Mouse (Mus musculus): Measurements from ENCODE around the gene Map1lc3b. TPM values are rescaled to one million over a fixed set of nuclear protein-coding genes. Genes with fewer than 3 reads are reported as not detected.

The Map1lc3b gene
- polyA plus RNA-seq, 1 experiment from 2014 or later = 211 TPM

DNA sequence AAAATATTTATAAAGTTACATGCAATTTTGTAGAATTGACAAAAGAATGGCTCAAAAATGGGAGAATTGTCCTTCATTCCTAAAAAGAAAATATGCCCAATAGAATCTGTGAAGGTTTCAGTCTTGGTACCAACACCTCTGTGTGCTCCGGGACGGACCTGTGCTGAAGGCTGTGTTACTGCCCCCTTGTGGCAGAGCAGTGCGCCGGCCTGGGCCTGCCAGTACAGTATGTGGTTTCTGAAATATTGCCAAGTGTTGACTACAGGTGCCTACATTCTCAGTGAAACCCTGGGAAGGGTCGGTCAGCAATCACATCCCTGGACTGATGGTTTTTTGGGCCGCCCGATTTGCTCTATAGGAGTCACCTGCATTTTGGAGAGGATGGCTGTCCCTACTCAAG, 8.7 kb downstream of the Map1lc3b start:
- H3K4me1 ChIP-seq (ENCODE audit: insufficient read depth, low read length) = no peaks in the 10 kb centered on the region
- no peak overlapping the region for H3K4me2 ChIP-seq (replicated peaks; ENCODE audit: low read depth, low read length)
- ATAC-seq (ENCODE audit: low FRiP score, low TSS enrichment) = peak; percentile 67; the same call in 1 of the 2 replicates
- H3K27ac ChIP-seq (ENCODE audit: low read length) = no peak overlapping the region
- no peak overlapping the region for H3K4me3 ChIP-seq (ENCODE audit: low read length)
- no peak overlapping the region for H3K9ac ChIP-seq (replicated peaks; ENCODE audit: low read length)
- 35% methylated on average over 7 of the region's 7 CpGs for WGBS
- no peaks in the 10 kb centered on the region for H3K27me3 ChIP-seq (ENCODE audit: insufficient read depth, low read length)
- peaks cover 67% of the 10 kb centered on the region for H3K36me3 ChIP-seq (ENCODE audit: insufficient read depth, low read length)
- H3K9me3 ChIP-seq (ENCODE audit: low read length) = no peaks in the 10 kb centered on the region

DNA sequence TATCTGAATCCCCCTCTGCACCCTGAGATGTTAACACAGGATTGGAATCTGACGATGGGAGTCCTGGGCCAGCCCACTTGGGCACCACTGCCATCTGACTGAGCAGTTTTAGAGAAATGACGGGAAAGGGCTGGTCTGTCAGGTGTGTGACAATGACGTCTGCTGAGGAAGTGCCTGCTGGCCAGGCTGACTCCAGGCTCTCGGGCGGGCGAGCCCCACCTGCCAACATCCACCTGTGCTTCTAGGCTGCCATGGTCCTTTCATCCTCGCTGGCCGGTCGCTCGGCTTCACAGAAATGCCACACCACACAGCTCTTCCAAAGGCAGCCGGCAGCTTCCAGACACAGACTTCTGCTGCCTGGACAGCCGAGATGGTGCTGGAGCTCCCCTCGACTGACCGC, 9.7 kb downstream of the Map1lc3b start:
- 86% methylated on average over 14 of the region's 14 CpGs for WGBS

DNA sequence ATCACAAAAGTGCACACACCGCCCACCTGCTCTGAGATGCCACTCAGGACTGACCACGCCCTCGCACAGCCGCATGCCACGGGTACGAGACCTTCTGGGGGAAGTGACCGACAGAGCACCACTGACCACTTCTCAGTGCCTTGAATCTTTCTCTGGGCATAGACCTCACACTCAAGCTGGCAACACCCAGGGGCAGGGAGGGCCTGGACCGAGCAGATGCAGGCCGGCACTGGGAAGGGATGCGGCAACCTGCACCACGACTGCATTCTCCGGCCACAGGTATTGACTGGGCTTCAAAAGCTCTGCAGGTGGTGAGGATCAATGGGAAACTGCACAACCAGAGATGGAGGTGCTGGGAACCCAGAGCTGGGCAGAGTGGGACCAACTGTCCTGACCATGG, 12.2 kb downstream of the Map1lc3b start:
- 0 out of 2 replicates have a peak, but pooled peaks have one; percentile 5 for ATAC-seq (ENCODE audit: low FRiP score, low TSS enrichment)
- no peaks in the 10 kb centered on the region for H3K9me3 ChIP-seq (ENCODE audit: low read length)
- no peak overlapping the region for H3K27ac ChIP-seq (ENCODE audit: low read length)
- no peak overlapping the region for H3K4me3 ChIP-seq (ENCODE audit: low read length)
- no peaks in the 10 kb centered on the region for H3K4me1 ChIP-seq (ENCODE audit: insufficient read depth, low read length)
- peaks cover 78% of the 10 kb centered on the region for H3K36me3 ChIP-seq (ENCODE audit: insufficient read depth, low read length)
- no peaks in the 10 kb centered on the region for H3K27me3 ChIP-seq (ENCODE audit: insufficient read depth, low read length)
- no peak overlapping the region for H3K9ac ChIP-seq (replicated peaks; ENCODE audit: low read length)
- 93% methylated on average over 12 of the region's 12 CpGs for WGBS
- no peak overlapping the region for H3K4me2 ChIP-seq (replicated peaks; ENCODE audit: low read depth, low read length)

More for the DNA sequence above, 9.7 kb downstream of the Map1lc3b start:
- H3K4me2 ChIP-seq (replicated peaks; ENCODE audit: low read depth, low read length) = no peak overlapping the region
- H3K27me3 ChIP-seq (ENCODE audit: insufficient read depth, low read length) = no peaks in the 10 kb centered on the region
- no peak overlapping the region for H3K9ac ChIP-seq (replicated peaks; ENCODE audit: low read length)
- H3K27ac ChIP-seq (ENCODE audit: low read length) = no peak overlapping the region
- H3K36me3 ChIP-seq (ENCODE audit: insufficient read depth, low read length) = peaks cover 71% of the 10 kb centered on the region
- no peaks in the 10 kb centered on the region for H3K9me3 ChIP-seq (ENCODE audit: low read length)
- ATAC-seq (ENCODE audit: low FRiP score, low TSS enrichment) = no peak
- H3K4me3 ChIP-seq (ENCODE audit: low read length) = no peak overlapping the region
- no peaks in the 10 kb centered on the region for H3K4me1 ChIP-seq (ENCODE audit: insufficient read depth, low read length)

DNA sequence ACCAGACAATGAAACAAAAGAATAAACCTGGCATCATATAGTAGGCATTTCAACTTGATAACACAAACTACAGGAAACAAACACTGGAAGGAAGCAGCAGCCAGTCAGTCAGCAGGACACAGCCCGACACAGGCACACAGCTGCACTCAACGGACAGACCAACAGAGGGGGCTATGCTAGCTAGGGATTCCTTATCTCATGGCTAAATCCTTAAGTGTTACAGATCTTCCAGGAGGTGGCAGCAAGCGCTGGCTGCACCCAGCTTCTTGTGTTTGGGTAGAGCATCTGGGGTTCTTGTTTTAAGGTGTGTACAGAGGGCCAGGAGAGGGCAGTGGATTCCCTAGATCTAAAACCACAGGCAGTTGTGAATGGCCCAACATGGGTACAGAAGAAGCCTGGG, 12.7 kb downstream of the Map1lc3b start:
- no peak overlapping the region for H3K27ac ChIP-seq (ENCODE audit: low read length)
- H3K4me1 ChIP-seq (ENCODE audit: insufficient read depth, low read length) = no peaks in the 10 kb centered on the region
- ATAC-seq (ENCODE audit: low FRiP score, low TSS enrichment) = peak; percentile 29; the same call in 1 of the 2 replicates
- H3K4me2 ChIP-seq (replicated peaks; ENCODE audit: low read depth, low read length) = no peak overlapping the region
- H3K4me3 ChIP-seq (ENCODE audit: low read length) = no peak overlapping the region
- 31% methylated on average over 3 of the region's 3 CpGs for WGBS
- H3K9ac ChIP-seq (replicated peaks; ENCODE audit: low read length) = no peak overlapping the region
- H3K36me3 ChIP-seq (ENCODE audit: insufficient read depth, low read length) = peaks cover 78% of the 10 kb centered on the region
- H3K9me3 ChIP-seq (ENCODE audit: low read length) = no peaks in the 10 kb centered on the region
- no peaks in the 10 kb centered on the region for H3K27me3 ChIP-seq (ENCODE audit: insufficient read depth, low read length)

DNA sequence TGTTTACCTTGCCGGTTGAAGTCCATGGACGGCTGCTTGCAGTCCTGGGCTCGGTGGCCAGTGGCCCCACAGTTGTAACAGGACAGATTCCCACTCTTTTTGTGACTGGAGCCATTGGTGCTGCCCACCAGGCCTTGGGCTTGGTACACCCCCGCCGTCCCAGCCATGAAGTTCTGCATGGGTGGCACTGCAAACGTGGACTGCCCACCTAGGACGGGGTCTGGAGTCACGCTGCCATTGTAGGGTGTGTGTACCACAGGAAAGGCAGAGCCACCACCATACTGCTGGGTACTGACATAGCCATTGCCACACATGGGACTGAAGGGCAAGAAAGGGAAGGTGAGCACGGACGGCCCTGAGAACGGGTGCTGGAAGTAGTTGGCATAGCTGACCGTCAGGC, 13.6 kb downstream of the Map1lc3b start:
- Histone ChIP-seq H3K4me2 (replicated peaks; ENCODE audit: low read depth, low read length) (no peak overlapping the region), H3K27me3 (ENCODE audit: insufficient read depth, low read length) (no peaks in the 10 kb centered on the region), H3K27ac (ENCODE audit: low read length) (no peak overlapping the region), H3K4me3 (ENCODE audit: low read length) (no peak overlapping the region), H3K9me3 (ENCODE audit: low read length) (no peaks in the 10 kb centered on the region), H3K4me1 (ENCODE audit: insufficient read depth, low read length) (no peaks in the 10 kb centered on the region), H3K36me3 (ENCODE audit: insufficient read depth, low read length) (peaks cover 83% of the 10 kb centered on the region), H3K9ac (replicated peaks; ENCODE audit: low read length) (no peak overlapping the region)
- no peak for ATAC-seq (ENCODE audit: low FRiP score, low TSS enrichment)
- WGBS = 93% methylated on average over 12 of the region's 12 CpGs

DNA sequence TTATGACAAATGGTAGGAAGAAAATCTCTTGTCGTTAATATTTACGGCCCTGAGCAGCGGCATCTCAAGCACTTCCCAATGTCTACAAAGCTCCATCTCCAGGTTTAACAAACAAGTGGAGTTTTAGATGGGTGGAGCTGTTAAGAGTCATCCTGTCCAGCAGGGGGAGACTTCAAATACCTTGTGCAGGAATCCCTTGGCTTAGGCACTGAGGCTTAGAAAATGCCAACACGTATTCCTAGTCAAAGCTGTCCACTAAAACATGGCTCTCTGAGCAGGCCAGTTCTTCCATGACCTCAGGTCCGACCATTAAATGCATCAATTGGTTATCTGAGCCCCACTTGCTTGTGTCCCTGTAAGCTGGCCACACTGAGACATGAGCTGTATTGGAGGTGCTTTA, 17.5 kb downstream of the Map1lc3b start:
- Histone ChIP-seq H3K4me2 (replicated peaks; ENCODE audit: low read depth, low read length) (no peak overlapping the region), H3K9ac (replicated peaks; ENCODE audit: low read length) (no peak overlapping the region), H3K4me3 (ENCODE audit: low read length) (no peak overlapping the region), H3K9me3 (ENCODE audit: low read length) (no peaks in the 10 kb centered on the region), H3K27me3 (ENCODE audit: insufficient read depth, low read length) (no peaks in the 10 kb centered on the region), H3K4me1 (ENCODE audit: insufficient read depth, low read length) (no peaks in the 10 kb centered on the region), H3K27ac (ENCODE audit: low read length) (no peak overlapping the region), H3K36me3 (ENCODE audit: insufficient read depth, low read length) (peaks cover 85% of the 10 kb centered on the region)
- no peak for ATAC-seq (ENCODE audit: low FRiP score, low TSS enrichment)
- WGBS = 85% methylated on average over 5 of the region's 5 CpGs

DNA sequence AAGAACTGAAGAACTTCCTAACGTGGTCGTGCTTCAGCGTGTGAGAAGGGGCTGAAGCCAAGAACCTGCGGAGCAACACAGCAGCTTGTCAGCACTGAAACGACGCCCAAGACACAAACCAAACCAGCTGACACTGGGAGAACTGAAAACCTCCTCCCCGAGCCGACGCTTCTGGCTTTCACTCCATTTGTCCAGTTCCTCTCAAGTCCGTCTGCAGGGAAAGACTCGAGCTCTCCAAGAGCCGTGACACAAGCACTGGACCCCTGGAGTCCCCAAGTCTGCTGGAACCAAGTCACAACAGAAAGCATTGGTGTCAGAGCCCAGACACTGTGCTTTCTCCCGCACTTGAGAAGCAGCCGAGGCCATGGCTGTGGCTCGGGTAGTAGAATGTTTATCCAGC, 19.1 kb downstream of the Map1lc3b start:
- ATAC-seq (ENCODE audit: low FRiP score, low TSS enrichment) = no peak
- H3K27me3 ChIP-seq (ENCODE audit: insufficient read depth, low read length) = no peaks in the 10 kb centered on the region
- H3K4me3 ChIP-seq (ENCODE audit: low read length) = no peak overlapping the region
- 86% methylated on average over 15 of the region's 15 CpGs for WGBS
- no peak overlapping the region for H3K9ac ChIP-seq (replicated peaks; ENCODE audit: low read length)
- H3K4me2 ChIP-seq (replicated peaks; ENCODE audit: low read depth, low read length) = no peak overlapping the region
- no peaks in the 10 kb centered on the region for H3K9me3 ChIP-seq (ENCODE audit: low read length)
- peaks cover 73% of the 10 kb centered on the region for H3K36me3 ChIP-seq (ENCODE audit: insufficient read depth, low read length)
- no peak overlapping the region for H3K27ac ChIP-seq (ENCODE audit: low read length)
- H3K4me1 ChIP-seq (ENCODE audit: insufficient read depth, low read length) = no peaks in the 10 kb centered on the region

DNA sequence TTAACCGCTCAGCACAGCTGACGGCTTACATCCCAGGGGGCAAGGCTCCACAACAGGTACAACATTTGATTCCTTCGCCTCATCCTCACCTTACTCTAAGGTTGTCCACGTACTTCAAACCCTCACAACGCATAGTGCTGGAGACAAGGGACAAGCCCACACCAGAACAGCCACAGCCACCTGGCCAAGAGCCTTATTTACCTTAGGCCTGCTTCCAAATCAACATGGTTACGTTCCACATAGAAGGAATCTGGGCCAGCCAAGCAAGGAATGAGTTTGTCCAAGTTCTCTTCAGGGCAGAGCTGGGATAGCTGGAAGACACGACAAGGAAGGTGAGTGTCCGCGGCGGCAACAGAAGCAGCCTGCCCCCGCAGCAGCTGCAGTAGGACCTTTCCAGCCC, 19.8 kb downstream of the Map1lc3b start:
- H3K4me1 ChIP-seq (ENCODE audit: insufficient read depth, low read length) = no peaks in the 10 kb centered on the region
- no peak for ATAC-seq (ENCODE audit: low FRiP score, low TSS enrichment)
- 96% methylated on average over 11 of the region's 11 CpGs for WGBS
- H3K27me3 ChIP-seq (ENCODE audit: insufficient read depth, low read length) = no peaks in the 10 kb centered on the region
- no peak overlapping the region for H3K9ac ChIP-seq (replicated peaks; ENCODE audit: low read length)
- H3K4me3 ChIP-seq (ENCODE audit: low read length) = no peak overlapping the region
- no peak overlapping the region for H3K4me2 ChIP-seq (replicated peaks; ENCODE audit: low read depth, low read length)
- H3K36me3 ChIP-seq (ENCODE audit: insufficient read depth, low read length) = peaks cover 66% of the 10 kb centered on the region
- H3K27ac ChIP-seq (ENCODE audit: low read length) = no peak overlapping the region
- no peaks in the 10 kb centered on the region for H3K9me3 ChIP-seq (ENCODE audit: low read length)

DNA sequence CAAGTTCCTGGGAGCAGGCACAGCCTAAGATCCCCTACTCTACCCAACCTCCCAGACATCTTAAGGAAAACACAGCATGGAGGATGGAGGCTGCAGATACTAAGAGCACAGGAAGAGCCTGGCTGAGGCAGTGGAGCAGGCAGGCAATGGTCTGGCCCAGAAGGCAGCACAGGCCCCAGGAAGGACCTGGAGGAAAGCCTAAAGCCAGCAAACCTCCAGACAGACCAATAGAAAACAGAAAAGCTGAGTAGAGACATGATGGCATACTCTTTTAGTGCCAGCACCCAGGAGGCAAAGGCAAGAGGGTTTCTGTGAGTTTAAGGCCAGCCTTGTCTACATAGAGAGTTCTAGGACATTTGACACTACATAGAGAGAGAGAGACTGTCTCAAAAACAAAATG, 23.3 kb downstream of the Map1lc3b start:
- Histone ChIP-seq H3K27ac (ENCODE audit: low read length) (no peak overlapping the region), H3K27me3 (ENCODE audit: insufficient read depth, low read length) (no peaks in the 10 kb centered on the region), H3K4me1 (ENCODE audit: insufficient read depth, low read length) (peaks cover 6% of the 10 kb centered on the region), H3K9ac (replicated peaks; ENCODE audit: low read length) (no peak overlapping the region), H3K4me2 (replicated peaks; ENCODE audit: low read depth, low read length) (no peak overlapping the region), H3K36me3 (ENCODE audit: insufficient read depth, low read length) (peaks cover 58% of the 10 kb centered on the region), H3K9me3 (ENCODE audit: low read length) (no peaks in the 10 kb centered on the region), H3K4me3 (ENCODE audit: low read length) (no peak overlapping the region)
- ATAC-seq (ENCODE audit: low FRiP score, low TSS enrichment) = no peak

DNA sequence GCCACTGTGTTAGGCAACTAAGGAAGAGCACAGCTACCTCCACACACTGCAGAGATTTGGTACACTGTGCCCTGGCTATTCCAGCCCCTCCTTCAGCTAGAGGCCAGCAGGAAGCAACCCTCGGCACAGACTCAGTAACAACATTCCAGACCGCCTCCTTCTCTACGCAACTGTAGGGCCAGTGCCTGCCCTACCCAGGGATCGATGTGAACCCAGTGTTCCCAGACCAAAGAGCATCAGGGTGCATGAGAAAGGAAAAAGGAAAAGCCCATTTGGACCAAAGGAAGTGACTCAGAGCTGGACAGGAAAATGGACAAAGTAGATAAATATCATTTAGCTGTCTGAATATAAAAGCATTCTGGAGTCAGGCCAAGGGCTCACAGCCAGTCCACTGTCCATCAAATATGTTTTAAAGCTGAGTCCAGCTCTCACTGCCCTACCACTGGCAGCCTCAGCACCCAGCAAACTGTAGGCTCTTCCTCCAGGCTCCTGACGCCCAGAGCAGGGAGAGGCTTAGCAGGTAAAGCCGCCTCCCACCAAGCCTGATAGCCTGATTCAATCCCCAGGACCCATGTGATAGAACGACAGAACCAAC, 29.3 kb downstream of the Map1lc3b start:
- ATAC-seq (ENCODE audit: low FRiP score, low TSS enrichment) = peak; percentile 85
- H3K27me3 ChIP-seq (ENCODE audit: insufficient read depth, low read length) = no peaks in the 10 kb centered on the region
- peaks cover 35% of the 10 kb centered on the region for H3K4me1 ChIP-seq (ENCODE audit: insufficient read depth, low read length)
- peak overlapping the region; percentile 85 for H3K27ac ChIP-seq (ENCODE audit: low read length)
- peaks cover 29% of the 10 kb centered on the region; the same call in 1 of the 2 replicates for H3K36me3 ChIP-seq (ENCODE audit: insufficient read depth, low read length)
- WGBS = 40% methylated on average over 7 of the region's 7 CpGs
- H3K4me3 ChIP-seq (ENCODE audit: low read length) = no peak overlapping the region
- no peak overlapping the region for H3K9ac ChIP-seq (replicated peaks; ENCODE audit: low read length)
- no peaks in the 10 kb centered on the region for H3K9me3 ChIP-seq (ENCODE audit: low read length)
- no peak overlapping the region; the same call in 1 of the 2 replicates for H3K4me2 ChIP-seq (replicated peaks; ENCODE audit: low read depth, low read length)

Measured in kidney, embryonic 16.5 days (tissue).